Mouse (Mus musculus): Measurements from ENCODE around the gene Itfg1. TPM values are rescaled to one million over a fixed set of nuclear protein-coding genes. Genes with fewer than 3 reads are reported as not detected.

The Itfg1 gene
- polyA plus RNA-seq, 1 experiment from 2014 or later = 118 TPM

DNA sequence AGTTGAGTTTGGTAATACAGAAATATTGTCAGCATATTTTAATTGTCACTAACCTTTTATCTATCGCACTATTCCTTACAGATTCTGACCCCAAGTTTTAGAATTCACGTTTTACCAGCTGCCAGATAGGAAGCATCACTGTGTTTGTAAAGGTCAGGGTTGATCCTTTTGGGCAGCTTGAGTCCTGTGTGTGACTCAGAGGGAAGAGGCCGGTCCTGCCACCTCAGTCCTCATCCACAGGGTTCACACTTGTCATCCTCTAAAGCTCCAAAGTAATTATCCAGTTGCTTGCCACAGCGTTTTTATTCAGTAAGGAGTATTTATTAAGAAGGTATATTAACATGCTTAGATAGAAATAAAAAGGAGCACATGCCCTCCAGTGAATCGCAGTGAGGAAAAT is 123.5 kb downstream of the Itfg1 start:
- H3K4me3 ChIP-seq = no peak overlapping the region
- no peak overlapping the region for H3K9ac ChIP-seq (replicated peaks)
- H3K9me3 ChIP-seq = no peaks in the 10 kb centered on the region
- 0 out of 2 replicates have a peak, but pooled peaks cover 12% of the 10 kb centered on the region for H3K36me3 ChIP-seq
- no peak for ATAC-seq (ENCODE audit: low FRiP score, low read depth)
- no peaks in the 10 kb centered on the region for H3K4me1 ChIP-seq
- WGBS = 88% methylated on average over 5 of the region's 5 CpGs
- H3K4me2 ChIP-seq (replicated peaks) = no peak overlapping the region
- no peak overlapping the region for H3K27ac ChIP-seq (replicated peaks)
- H3K27me3 ChIP-seq = no peaks in the 10 kb centered on the region

DNA sequence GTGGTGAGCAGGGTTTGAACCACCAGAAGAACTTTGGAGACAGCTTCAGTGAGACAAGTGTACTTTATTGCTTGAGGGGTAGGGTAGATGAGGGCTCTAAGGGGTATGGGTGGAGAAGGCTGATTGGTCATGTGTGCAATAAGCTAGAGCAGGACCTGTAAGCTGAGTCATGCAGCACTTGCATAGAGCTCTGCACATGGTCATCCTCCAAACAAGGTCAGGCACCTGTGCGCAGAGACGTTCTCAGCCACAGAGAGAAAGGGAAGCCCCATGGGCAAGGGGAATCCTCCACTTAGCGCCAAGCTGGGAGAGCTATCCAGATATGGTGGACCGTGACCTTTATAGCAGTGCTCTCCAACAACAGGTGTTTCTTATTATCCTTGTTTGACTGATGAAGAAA is 124.0 kb downstream of the Itfg1 start:
- WGBS = 98% methylated on average over 4 of the region's 4 CpGs
- Histone ChIP-seq H3K27ac (replicated peaks) (no peak overlapping the region), H3K36me3 (0 out of 2 replicates have a peak, but pooled peaks cover 8% of the 10 kb centered on the region), H3K9me3 (no peaks in the 10 kb centered on the region), H3K4me3 (no peak overlapping the region), H3K4me2 (replicated peaks) (no peak overlapping the region), H3K4me1 (no peaks in the 10 kb centered on the region), H3K27me3 (no peaks in the 10 kb centered on the region), H3K9ac (replicated peaks) (no peak overlapping the region)
- ATAC-seq (ENCODE audit: low FRiP score, low read depth) = no peak

DNA sequence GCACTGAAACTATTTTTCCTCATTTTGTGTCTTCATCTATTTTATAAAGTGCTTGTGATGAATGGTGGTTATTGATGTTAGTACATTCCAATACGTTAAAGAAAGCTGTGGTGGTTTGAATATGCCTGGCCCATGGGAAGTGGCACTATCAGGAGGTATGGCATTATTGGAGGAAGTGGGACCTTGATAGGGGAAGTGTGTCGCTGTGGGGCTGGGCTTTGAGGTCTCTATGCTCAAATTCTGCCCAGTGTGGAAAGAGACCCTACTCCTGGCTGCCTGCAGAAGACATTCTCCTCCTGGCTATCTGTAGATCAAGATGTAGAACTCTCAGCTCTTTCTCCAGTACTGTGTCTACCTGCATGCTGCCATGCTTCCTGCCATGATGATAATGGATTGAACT is 133.7 kb downstream of the Itfg1 start:
- H3K9me3 ChIP-seq = no peaks in the 10 kb centered on the region
- WGBS = 81% methylated on average over 2 of the region's 2 CpGs
- no peaks in the 10 kb centered on the region for H3K4me1 ChIP-seq
- H3K36me3 ChIP-seq = no peaks in the 10 kb centered on the region
- no peak overlapping the region for H3K4me2 ChIP-seq (replicated peaks)
- no peak for ATAC-seq (ENCODE audit: low FRiP score, low read depth)
- no peak overlapping the region for H3K9ac ChIP-seq (replicated peaks)
- H3K27me3 ChIP-seq = peaks cover 11% of the 10 kb centered on the region
- H3K27ac ChIP-seq (replicated peaks) = no peak overlapping the region
- H3K4me3 ChIP-seq = no peak overlapping the region

DNA sequence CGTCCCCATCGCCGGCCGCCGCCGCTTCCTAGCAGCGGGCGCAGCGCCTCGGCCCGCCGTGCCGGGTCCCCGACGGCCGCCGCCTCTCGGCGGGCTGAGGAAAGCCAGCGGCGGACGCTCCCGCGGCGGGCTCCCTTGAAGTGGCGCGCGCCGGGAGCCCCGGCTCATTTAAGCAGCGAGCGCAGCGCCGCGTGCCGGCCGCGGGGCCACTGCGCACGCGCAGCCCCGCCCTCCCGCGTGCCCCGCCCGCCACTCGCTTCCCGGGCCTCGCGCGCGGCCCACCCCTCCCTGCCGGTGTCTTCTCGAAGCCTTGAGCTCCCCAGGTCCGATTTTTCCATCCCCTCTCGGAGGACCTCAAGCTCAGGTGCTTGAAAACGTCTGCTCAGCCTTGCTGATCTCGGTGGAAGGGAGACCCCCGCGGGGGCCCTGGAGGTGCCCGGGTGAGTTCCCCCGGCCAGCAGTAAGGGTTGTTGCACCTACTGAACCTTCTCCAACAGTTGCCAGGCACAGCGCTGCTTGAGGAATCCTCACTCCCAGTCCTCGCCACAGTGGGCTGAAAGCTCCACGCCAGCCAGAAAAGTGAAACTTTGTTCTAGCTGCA is 139.9 kb downstream of the Itfg1 start, which contains the start of gene Neto2:
TSS of gene Neto2 (minus strand) at position 174 of the 601 bp plus-strand sequence.
- H3K4me1 ChIP-seq = no peaks in the 10 kb centered on the region; the same call in 1 of the 2 replicates
- H3K36me3 ChIP-seq = no peaks in the 10 kb centered on the region
- peak within 1 kb of the TSS; percentile 98 for H3K27ac ChIP-seq (replicated peaks)
- ATAC-seq (ENCODE audit: low FRiP score, low read depth) = peak; percentile 89
- H3K27me3 ChIP-seq = peaks cover 20% of the 10 kb centered on the region
- peak within 1 kb of the TSS; percentile 57 for H3K4me2 ChIP-seq (replicated peaks)
- H3K9ac ChIP-seq (replicated peaks) = peak within 1 kb of the TSS; percentile 94
- WGBS = 19% methylated on average over 19 of the region's 65 CpGs
- H3K4me3 ChIP-seq = peak within 1 kb of the TSS; percentile 79
- H3K9me3 ChIP-seq = no peaks in the 10 kb centered on the region

DNA sequence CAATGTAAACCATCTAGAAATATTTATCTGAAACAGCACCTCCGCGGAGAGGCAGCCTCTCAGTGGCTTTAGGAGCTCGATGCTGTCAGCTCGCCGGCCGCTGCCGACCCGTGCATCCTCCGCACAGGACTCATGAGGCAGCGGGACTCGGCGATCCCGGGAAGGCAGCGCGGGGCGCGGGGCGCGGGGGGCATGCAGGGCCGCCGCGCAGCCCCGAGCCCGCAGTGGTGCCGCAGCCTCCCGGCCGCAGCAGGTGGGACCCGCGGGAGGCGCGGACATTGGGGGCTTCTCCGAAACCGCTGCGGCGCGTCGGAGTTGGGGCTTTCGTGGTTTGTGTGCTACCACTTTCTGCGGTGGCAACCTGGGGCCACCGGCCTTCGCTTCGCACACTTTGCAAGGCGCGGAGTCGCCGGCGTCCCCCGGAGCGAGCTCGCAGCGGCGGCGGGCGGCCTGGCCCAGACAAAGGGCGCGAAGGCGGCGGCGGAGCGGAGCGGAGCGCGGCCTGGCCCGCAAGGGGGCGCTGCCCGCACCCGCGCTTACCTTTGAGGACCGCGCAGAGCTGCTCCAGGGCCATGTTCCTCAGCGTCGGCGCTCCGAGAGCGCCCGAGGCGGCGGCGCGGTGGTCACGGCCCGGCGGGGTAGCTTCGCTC is 140.5 kb downstream of the Itfg1 start:
- H3K27me3 ChIP-seq = peaks cover 20% of the 10 kb centered on the region
- no peaks in the 10 kb centered on the region for H3K9me3 ChIP-seq
- H3K4me3 ChIP-seq = peak overlapping the region; percentile 79
- peak overlapping the region; percentile 57 for H3K4me2 ChIP-seq (replicated peaks)
- ATAC-seq (ENCODE audit: low FRiP score, low read depth) = peak; percentile 97
- H3K4me1 ChIP-seq = no peaks in the 10 kb centered on the region; the same call in 1 of the 2 replicates
- peak overlapping the region; percentile 94 for H3K9ac ChIP-seq (replicated peaks)
- WGBS = under 1% methylated on average over 52 of the region's 84 CpGs
- H3K36me3 ChIP-seq = no peaks in the 10 kb centered on the region
- peak overlapping the region; percentile 98 for H3K27ac ChIP-seq (replicated peaks)

DNA sequence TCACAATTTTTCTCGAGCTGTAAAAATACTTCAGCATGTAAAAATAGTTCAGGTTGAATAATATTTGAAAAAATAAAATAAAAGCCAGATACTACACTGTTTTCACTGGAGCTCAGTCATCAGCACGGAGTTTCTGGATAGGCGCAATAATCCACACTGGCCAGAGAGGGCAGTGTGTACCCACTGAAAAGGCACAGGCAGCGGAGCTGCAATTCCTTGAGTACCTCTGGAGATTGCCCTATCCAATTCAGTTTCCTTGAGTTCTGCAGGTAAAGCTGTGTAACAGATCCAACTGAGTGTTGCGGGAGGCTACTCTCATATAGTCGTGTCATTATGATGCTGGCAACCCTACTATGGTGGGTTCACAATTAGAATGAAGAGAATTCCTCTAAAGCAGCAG is 141.7 kb downstream of the Itfg1 start:
- no peaks in the 10 kb centered on the region; the same call in 1 of the 2 replicates for H3K36me3 ChIP-seq
- 0% methylated on average over 6 of the region's 6 CpGs for WGBS
- no peak overlapping the region for H3K9ac ChIP-seq (replicated peaks)
- ATAC-seq (ENCODE audit: low FRiP score, low read depth) = peak; percentile 13; the same call in 1 of the 2 replicates
- no peaks in the 10 kb centered on the region; the same call in 1 of the 2 replicates for H3K4me1 ChIP-seq
- H3K27me3 ChIP-seq = peaks cover 20% of the 10 kb centered on the region
- H3K9me3 ChIP-seq = no peaks in the 10 kb centered on the region
- H3K4me3 ChIP-seq = peak overlapping the region; percentile 29; the same call in 1 of the 2 replicates
- no peak overlapping the region for H3K27ac ChIP-seq (replicated peaks)
- H3K4me2 ChIP-seq (replicated peaks) = peak overlapping the region; percentile 48

Small RNAs within 50 kb of the gene (microRNA-seq; reads per million reads assigned to microRNA genes)
- gene Mir8109 = not detected

Other genes with a start within 250 kb of the Itfg1 start
- 44.4 and 49.1 TPM in 2 replicates for gene Neto2, start 140.0 kb downstream of the Itfg1 start, polyA plus RNA-seq (2016; fragmentation: Nextera tagmentation; extraction: Ambion mirVana)
- 43.8 and 48.2 TPM in 2 replicates for gene Phkb, start within 50 bp of the Itfg1 start, polyA plus RNA-seq (2016; fragmentation: Nextera tagmentation; extraction: Ambion mirVana)